Mouse (Mus musculus) intestine, embryonic 16.5 days (tissue): ENCODE data around the gene Acyp1. TPM values are rescaled to one million over a fixed set of nuclear protein-coding genes. Genes with fewer than 3 reads are reported as not detected.
A peak's percentile ranks its signal among the peaks of the same experiment; 100 is the strongest.

Source experiments
- ATAC-seq: fragments of 200-750 bp; cut with Nextera tagmentation; 2 replicates; pipeline ENCODE4 v1.8.0; 2017; ENCODE audit warnings: moderate TSS enrichment, moderate library complexity
- H3K27ac ChIP-seq: fragments of 300-500 bp; sonication (generic); 2 replicates; pipeline ENCODE4 v1.5.1; 2014; ENCODE audit warnings: mild to moderate bottlenecking, low read length
- H3K27me3 ChIP-seq: fragments of 300-500 bp; sonication (generic); replicated peaks from 2 replicates; pipeline ENCODE4 v1.6.1; 2014; ENCODE audit warnings: low read length, control low read depth, mixed read lengths; ENCODE audit not compliant: control insufficient read depth, insufficient read depth
- H3K36me3 ChIP-seq: fragments of 300-500 bp; sonication (generic); 2 replicates; pipeline ENCODE4 v1.6.1; 2014; ENCODE audit warnings: low read length, control low read depth; ENCODE audit not compliant: control insufficient read depth, insufficient read depth
- H3K4me1 ChIP-seq: fragments of 300-500 bp; sonication (generic); 2 replicates; pipeline ENCODE4 v1.6.1; 2014; ENCODE audit warnings: low read length, control low read depth, mixed read lengths; ENCODE audit not compliant: control insufficient read depth, insufficient read depth
- H3K4me2 ChIP-seq: fragments of 300-500 bp; sonication (generic); 2 replicates; pipeline ENCODE4 v1.6.1; 2014; ENCODE audit warnings: low read depth, low read length, control low read depth
- H3K4me3 ChIP-seq: fragments of 300-500 bp; sonication (generic); 2 replicates; pipeline ENCODE4 v1.5.1; 2014; ENCODE audit warnings: mild to moderate bottlenecking, low read length
- H3K9ac ChIP-seq: fragments of 300-500 bp; sonication (generic); 2 replicates; pipeline ENCODE4 v1.6.1; 2014; ENCODE audit warnings: low read depth, low read length
- H3K9me3 ChIP-seq: fragments of 300-500 bp; sonication (generic); 2 replicates; pipeline ENCODE4 v1.6.1; 2016; ENCODE audit warnings: low read length, control low read depth; ENCODE audit not compliant: control insufficient read depth
- WGBS: fragments of 180-500 bp; shearing (Covaris S2); extraction: QIAGEN DNeasy Blood & Tissue Kit; methylation state at CpG from one replicate; pipeline ENCODE4 v1.1.7; 2014; 5-methylcytosine and 5-hydroxymethylcytosine counted together
- polyA plus RNA-seq: library from polyadenylated mRNA; unstranded; fragments of >200 nt; fragmentation: Nextera tagmentation; extraction: Ambion mirVana; gene quantifications from 2 replicates; pipeline ENCODE4 v1.2.1, GENCODE M21; 2015

Gene Acyp1
- 50.2 and 52.3 TPM in 2 replicates for polyA plus RNA-seq

- 10% methylated on average over 21 of the region's 21 CpGs for WGBS
- peak within 1 kb of the TSS; percentile 82 for H3K4me2 ChIP-seq
- ATAC-seq = peak; percentile 74
- H3K9ac ChIP-seq = peak within 1 kb of the TSS; percentile 67
- H3K27ac ChIP-seq = peak within 1 kb of the TSS; percentile 80
- H3K36me3 ChIP-seq = no peaks in the 10 kb centered on the region
- no peaks in the 10 kb centered on the region for H3K9me3 ChIP-seq
- no peaks in the 10 kb centered on the region for H3K27me3 ChIP-seq
- peaks cover 12% of the 10 kb centered on the region for H3K4me1 ChIP-seq
- H3K4me3 ChIP-seq = peak within 1 kb of the TSS; percentile 52
Measured at GRCm38 (mm10) chr12:85287809-85288485, at the start of gene Acyp1. Gene Acyp1, minus strand, starts transcription at chr12:85288438.

GRCm38 (mm10) chr12:85337567-85338311 lies 49.5 kb upstream of the Acyp1 start:
- H3K27me3 ChIP-seq = no peaks in the 10 kb centered on the region
- H3K4me2 ChIP-seq = peak overlapping the region; percentile 67
- ATAC-seq = no peak
- H3K4me1 ChIP-seq = peaks cover 19% of the 10 kb centered on the region
- no peaks in the 10 kb centered on the region for H3K36me3 ChIP-seq
- H3K4me3 ChIP-seq = peak overlapping the region; percentile 94; the same call in 1 of the 2 replicates
- WGBS = 78% methylated on average over 6 of the region's 6 CpGs
- H3K9ac ChIP-seq = peak overlapping the region; percentile 98; the same call in 1 of the 2 replicates
- no peaks in the 10 kb centered on the region for H3K9me3 ChIP-seq
- no peak overlapping the region; the same call in 1 of the 2 replicates for H3K27ac ChIP-seq

- no peak overlapping the region for H3K4me3 ChIP-seq
- no peak overlapping the region for H3K9ac ChIP-seq
- H3K27me3 ChIP-seq = no peaks in the 10 kb centered on the region
- 0 out of 2 replicates have a peak, but pooled peaks have one; percentile 44 for ATAC-seq
- no peaks in the 10 kb centered on the region for H3K4me1 ChIP-seq
- 78% methylated on average over 7 of the region's 7 CpGs for WGBS
- H3K9me3 ChIP-seq = no peaks in the 10 kb centered on the region
- no peak overlapping the region for H3K4me2 ChIP-seq
- H3K27ac ChIP-seq = no peak overlapping the region
- H3K36me3 ChIP-seq = peaks cover 13% of the 10 kb centered on the region
Measured at GRCm38 (mm10) chr12:85330153-85330552, 41.9 kb upstream of the Acyp1 start.

- WGBS = 80% methylated on average over 3 of the region's 3 CpGs
- Histone ChIP-seq H3K9ac (no peak overlapping the region), H3K27me3 (no peaks in the 10 kb centered on the region), H3K9me3 (no peaks in the 10 kb centered on the region), H3K27ac (no peak overlapping the region), H3K4me2 (no peak overlapping the region), H3K4me1 (peaks cover 3% of the 10 kb centered on the region; the same call in 1 of the 2 replicates), H3K36me3 (peaks cover 19% of the 10 kb centered on the region), H3K4me3 (no peak overlapping the region)
- no peak for ATAC-seq
Measured at GRCm38 (mm10) chr12:85308651-85309050, 20.4 kb upstream of the Acyp1 start.

GRCm38 (mm10) chr12:85305247-85305892 lies 17.1 kb upstream of the Acyp1 start:
- Histone ChIP-seq H3K36me3 (peaks cover 27% of the 10 kb centered on the region), H3K4me3 (peak overlapping the region; percentile 5; the same call in 1 of the 2 replicates), H3K4me2 (no peak overlapping the region)

GRCm38 (mm10) chr12:85304725-85305124 lies 16.5 kb upstream of the Acyp1 start:
- no peak overlapping the region for H3K4me2 ChIP-seq
- WGBS = 62% methylated on average over 4 of the region's 4 CpGs
- H3K27me3 ChIP-seq = no peaks in the 10 kb centered on the region
- no peaks in the 10 kb centered on the region for H3K9me3 ChIP-seq
- peak; percentile 19; the same call in 1 of the 2 replicates for ATAC-seq
- H3K4me3 ChIP-seq = no peak overlapping the region
- peaks cover 3% of the 10 kb centered on the region; the same call in 1 of the 2 replicates for H3K4me1 ChIP-seq
- H3K27ac ChIP-seq = no peak overlapping the region
- peaks cover 32% of the 10 kb centered on the region for H3K36me3 ChIP-seq
- no peak overlapping the region for H3K9ac ChIP-seq

More at GRCm38 (mm10) chr12:85305247-85305892, 17.1 kb upstream of the Acyp1 start:
- peak; percentile 62 for ATAC-seq
- H3K9ac ChIP-seq = no peak overlapping the region
- peaks cover 3% of the 10 kb centered on the region; the same call in 1 of the 2 replicates for H3K4me1 ChIP-seq
- H3K9me3 ChIP-seq = no peaks in the 10 kb centered on the region
- H3K27ac ChIP-seq = 0 out of 2 replicates have a peak overlapping the region, but pooled peaks have one; percentile 33
- WGBS = 41% methylated on average over 16 of the region's 16 CpGs
- H3K27me3 ChIP-seq = no peaks in the 10 kb centered on the region

GRCm38 (mm10) chr12:85303256-85303655 lies 15.0 kb upstream of the Acyp1 start:
- no peak for ATAC-seq
- Histone ChIP-seq H3K4me3 (no peak overlapping the region), H3K9ac (no peak overlapping the region), H3K4me1 (peaks cover 12% of the 10 kb centered on the region), H3K27ac (no peak overlapping the region), H3K27me3 (no peaks in the 10 kb centered on the region), H3K36me3 (peaks cover 24% of the 10 kb centered on the region), H3K9me3 (no peaks in the 10 kb centered on the region), H3K4me2 (no peak overlapping the region)
- 69% methylated on average over 2 of the region's 2 CpGs for WGBS

GRCm38 (mm10) chr12:85298835-85299180 lies 10.6 kb upstream of the Acyp1 start:
- Histone ChIP-seq H3K4me2 (no peak overlapping the region), H3K9ac (no peak overlapping the region), H3K4me3 (no peak overlapping the region), H3K4me1 (peaks cover 12% of the 10 kb centered on the region; the same call in 1 of the 2 replicates), H3K9me3 (no peaks in the 10 kb centered on the region), H3K27ac (peak overlapping the region; percentile 46; the same call in 1 of the 2 replicates), H3K36me3 (peaks cover 12% of the 10 kb centered on the region), H3K27me3 (no peaks in the 10 kb centered on the region)
- no peak for ATAC-seq
- 65% methylated on average over 1 of the region's 1 CpGs for WGBS
